Mouse (Mus musculus) kidney, postnatal 10 days (tissue): ENCODE measurements around the gene Pfn3.

Experiments
- DNase-seq: peaks from one replicate; pipeline ENCODE4 v3.0.0; 2021; ENCODE audit warnings: mixed read lengths

Gene Pfn3

DNA sequence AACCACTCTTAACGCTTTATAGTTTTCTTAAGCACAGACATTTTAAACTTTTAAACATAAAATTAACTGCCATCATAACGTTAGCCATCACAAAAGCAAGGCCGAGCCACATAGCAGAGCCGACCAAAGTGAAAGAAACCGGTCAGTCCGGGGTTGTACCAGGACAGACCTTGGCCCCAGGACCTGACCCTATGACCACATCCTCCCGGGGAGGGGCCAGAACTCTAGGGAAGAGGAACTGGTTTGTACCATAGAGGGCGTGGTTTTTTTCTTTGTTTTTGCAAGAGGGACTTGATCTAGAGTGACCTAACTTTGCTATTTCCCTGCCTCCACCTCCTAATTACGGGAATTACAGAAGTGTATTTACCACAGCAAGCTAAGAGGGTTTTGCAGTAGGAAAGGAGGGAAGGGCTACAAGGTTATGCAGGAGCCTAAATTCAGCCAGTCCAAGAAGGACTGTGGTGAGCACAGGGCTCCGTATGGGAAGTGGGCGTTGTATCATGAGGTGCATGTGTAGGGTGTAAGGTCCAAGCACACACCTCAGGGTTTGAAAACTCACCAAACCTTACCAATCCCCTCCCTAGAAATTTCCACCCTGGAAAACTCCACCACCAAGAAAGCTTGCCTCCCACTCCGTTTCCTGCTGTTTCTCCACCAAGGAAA is 14.3 kb upstream of the Pfn3 start:
- peak; percentile 71 for DNase-seq

DNA sequence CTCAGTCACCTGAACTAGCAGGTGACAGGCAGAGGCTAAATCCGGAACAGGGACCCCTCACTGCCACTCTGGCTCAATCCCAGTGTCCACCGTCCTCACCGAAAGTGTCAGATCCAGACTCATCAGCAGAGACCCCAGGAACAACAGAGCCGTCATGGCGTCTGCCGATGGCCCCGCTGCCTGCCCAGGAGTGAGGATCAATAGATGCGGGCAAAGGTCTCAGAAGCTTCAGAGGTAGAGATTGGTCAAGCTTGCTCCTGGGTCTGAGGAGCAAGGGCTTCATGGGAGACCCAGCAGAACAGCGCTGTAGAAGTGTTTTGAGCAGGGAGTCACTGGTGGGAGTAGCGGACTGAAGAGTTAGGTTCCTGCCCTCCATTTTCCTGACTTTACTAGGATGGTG is 11.6 kb upstream of the Pfn3 start, which contains the start of gene F12:
Gene F12 (minus strand): TSS at position 181 of the 400 bp plus-strand sequence.
- DNase-seq = peak; percentile 2

DNA sequence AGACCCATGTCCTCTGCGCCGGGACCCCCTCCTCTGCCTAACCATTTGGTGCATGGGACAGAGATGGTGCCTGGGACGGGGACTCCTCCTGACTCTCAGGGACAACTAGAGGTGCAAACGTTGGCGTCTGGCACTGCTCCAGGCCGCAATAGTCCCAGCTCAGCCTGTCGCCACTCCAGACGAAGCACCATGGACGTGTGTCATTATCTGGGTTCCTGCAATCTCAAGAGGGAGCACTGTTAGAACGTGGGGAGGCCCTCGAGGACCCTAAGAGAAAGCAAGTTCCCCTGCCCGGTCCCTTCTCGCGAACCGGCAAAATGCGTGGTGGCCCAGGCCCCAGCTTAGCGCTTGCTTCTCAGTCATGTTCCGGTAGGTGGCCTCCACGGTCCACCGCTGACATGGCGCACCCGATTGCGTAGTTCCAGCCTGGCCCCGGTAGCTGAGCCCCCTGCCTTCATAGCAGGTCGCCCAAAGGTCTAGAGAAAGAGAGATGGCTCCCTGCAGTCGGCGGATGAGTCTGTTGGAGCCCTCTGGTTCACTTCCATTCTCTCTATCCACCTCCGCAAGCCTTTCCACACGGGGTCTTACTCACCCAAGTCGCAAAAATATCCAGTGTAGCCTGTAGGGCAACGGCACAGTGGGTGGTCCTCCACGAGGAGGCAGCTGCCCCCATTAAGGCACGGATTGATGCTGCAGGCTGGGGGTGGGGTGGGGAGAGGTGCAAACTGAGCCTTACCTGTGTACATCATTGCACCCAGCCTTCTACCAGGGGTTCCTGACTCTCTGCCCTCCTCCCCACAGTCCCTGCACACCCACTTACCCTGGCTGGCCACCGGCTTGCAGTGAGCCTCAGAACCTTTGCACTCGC is 6.1 kb upstream of the Pfn3 start:
- DNase-seq = peak; percentile 82

GRCm38 (mm10) chr13:55420018-55420932 is 5.2 kb upstream of the Pfn3 start:
- DNase-seq = no peak

GRCm38 (mm10) chr13:55419142-55419541 is 4.1 kb upstream of the Pfn3 start:
- DNase-seq = peak; percentile 43

- peak; percentile 92 for DNase-seq
Measured at GRCm38 (mm10) chr13:55418004-55418403, 3.0 kb upstream of the Pfn3 start.

- DNase-seq = no peak
Measured at GRCm38 (mm10) chr13:55413333-55413732, 1.7 kb downstream of the Pfn3 start.

DNA sequence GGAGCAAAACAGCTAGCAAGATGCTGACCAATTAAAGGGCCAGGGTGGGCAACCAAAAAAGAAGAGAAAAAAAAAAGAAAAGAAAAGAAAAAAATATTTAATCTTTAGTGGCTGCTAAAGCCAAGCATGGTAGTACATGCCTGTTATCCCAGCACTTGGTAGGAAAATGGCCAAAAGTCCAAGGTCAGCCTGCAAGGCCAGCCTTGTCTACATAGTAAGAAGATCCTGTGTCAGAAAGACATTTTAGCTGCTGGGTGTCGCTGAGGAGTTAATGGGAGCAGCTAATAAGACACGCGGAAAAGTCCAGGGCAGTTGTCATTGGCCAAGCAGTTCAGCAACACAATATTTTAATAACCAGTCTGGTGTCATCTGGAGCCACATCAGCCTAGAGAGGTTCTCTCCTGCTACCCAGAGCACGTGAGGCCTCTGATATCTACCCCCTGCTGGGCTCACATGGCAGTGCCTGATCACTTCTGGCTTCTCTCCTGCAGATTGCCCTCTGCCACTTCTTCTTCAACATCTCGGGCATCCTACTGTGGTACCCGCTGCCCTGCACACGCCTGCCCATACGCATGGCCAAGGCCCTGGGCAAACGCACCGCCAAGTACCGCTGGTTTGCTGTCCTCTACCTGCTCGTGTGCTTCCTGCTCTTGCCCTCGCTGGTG is 2.3 kb downstream of the Pfn3 start:
- no peak for DNase-seq

DNA sequence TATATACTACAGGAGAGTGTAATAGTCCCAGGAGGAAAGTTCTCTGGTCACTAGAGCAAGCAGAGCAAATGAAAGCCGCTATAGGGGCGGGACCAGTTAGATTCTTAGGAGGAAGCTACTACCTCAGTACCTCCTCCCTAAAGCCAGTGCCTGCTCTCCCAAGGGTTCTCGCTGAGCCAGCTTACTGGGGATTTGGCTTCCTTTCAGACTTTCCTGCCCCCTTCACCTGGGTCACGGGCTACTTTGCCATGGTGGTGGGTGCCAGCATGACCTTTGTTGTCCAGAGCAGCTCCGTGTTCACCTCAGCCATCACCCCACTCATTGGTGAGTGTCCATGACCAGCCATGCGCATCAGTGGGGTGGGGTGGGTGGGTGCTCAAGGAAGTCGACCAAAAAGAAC is 3.2 kb downstream of the Pfn3 start:
- DNase-seq = no peak

- DNase-seq = no peak
Measured at GRCm38 (mm10) chr13:55408546-55409120, 6.4 kb downstream of the Pfn3 start.

GRCm38 (mm10) chr13:55407341-55407740 is 7.7 kb downstream of the Pfn3 start:
- no peak for DNase-seq

GRCm38 (mm10) chr13:55405783-55406390 is 9.1 kb downstream of the Pfn3 start:
- no peak for DNase-seq

- DNase-seq = peak; percentile 88
Measured at GRCm38 (mm10) chr13:55404853-55405782, 9.9 kb downstream of the Pfn3 start.

DNA sequence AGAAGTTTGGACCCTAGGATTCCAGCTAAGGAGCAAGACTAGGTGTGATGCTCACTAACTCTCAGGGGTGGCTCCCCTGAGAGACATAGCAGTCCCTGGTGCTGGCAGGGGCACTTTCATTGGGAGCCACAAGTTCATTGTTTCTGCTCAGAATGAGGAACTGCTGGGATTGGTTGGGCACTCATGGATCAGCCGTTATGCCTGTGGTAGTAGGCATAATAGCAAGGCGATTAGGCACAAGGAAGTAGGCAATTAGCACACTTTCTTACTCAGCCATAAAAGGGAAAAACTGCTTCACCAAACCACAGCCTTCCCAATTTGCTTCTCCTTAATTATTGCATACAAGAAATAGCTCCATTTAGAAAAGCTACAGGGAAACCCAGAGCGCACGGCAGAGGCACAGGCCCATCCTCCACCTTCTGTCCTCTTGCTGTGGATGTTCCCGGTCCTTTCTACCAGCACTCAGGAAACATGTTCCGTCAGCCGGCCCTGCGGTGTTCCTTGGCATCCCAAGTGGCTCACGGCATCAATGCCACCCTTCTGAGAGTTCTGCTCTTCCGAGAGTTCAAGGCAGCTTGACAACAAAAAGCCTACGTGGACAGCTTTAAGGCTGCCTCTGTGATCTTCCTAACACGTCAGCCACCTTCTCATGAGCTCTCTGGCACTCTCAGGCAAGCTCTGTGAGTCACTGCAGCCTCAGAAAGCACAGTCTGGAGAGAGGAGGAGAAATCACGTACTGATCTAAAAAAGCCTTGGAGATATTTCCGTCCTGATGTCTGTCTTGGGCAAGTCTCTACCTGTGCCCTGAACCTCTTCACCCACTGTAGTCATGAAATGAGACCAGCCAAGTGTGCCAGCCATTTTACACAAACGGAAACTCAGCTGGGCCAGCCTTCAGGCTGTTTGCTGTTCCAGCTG is 10.8 kb downstream of the Pfn3 start:
- DNase-seq = no peak

DNA sequence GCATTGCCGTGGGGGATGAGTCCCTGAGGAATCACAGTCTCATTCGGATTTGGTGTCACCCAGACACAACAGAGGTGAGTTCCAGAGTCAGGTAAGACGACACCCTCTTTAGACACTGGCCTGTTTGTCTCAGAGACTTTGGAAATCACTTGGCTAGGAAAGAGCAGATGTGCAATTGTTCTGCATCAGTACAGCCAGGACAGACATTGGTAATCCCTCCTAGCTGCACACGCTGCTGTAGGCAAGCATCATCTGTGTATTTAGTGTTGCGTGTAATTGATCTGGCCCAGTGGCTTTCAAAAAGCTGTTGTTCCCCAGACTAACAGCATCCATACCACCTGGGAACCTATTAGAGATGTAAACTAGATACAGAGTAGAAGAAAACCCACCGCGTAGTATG is 11.8 kb downstream of the Pfn3 start:
- DNase-seq = no peak

GRCm38 (mm10) chr13:55400039-55400346 is 15.0 kb downstream of the Pfn3 start:
- no peak for DNase-seq

DNA sequence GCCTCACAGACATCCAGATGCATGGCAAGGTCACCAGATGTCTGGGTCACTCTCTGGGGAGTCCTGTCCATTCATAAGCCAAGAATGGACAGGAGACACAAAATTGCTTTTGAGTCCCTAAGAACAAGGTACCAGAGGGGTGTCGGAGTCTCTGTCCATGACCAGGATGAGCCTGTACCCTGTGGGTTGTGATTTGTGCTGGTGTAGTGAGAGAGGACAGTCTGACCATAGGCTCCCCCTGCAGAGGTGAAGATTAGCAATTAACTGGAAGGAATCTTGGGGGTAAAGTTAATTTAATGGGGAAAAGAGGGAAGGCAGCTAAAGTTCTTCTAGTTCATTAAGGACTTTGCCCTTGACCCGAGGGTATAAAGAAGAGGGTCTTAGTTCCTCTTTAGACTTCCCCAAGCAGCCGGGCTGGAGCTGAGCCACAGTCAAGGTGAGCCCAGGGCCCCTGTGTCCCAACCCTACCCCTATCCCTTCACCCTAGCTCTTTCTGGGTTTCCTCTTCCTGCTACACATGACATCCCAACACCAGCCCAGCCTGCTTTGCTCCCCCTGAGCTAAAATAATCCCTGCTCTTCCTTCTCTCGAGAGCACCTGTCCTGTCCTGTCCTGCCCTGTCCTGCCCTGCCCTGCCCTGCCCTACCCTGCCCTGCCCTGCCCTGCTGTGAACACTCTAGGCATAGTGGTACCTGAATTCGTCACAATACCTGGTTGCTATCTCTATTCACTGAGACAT is 15.6 kb downstream of the Pfn3 start:
- DNase-seq = peak; percentile 62

DNA sequence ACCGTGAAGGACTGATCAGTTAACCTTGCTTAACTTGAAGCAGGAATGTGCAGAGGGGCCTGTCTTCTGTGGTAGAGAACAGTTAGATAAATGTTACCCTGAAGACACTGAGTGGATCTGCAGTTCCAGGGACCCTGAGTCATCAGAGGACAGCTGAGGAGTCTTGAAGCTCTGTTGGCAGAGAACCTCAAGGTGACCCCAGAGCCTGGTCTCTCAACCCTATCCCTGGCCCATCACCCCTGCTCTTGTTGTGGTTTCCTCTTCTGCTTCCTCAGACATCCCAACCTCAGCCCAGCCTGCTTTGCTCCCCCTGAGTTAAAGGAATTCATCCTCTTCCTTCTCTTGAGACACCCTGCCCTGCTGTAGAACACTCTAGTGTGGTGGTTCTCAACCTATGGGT is 16.9 kb downstream of the Pfn3 start, which contains the start of gene Slc34a1:
Gene Slc34a1 (plus strand): TSS at position 100 of the 400 bp plus-strand sequence.
- DNase-seq = no peak

DNA sequence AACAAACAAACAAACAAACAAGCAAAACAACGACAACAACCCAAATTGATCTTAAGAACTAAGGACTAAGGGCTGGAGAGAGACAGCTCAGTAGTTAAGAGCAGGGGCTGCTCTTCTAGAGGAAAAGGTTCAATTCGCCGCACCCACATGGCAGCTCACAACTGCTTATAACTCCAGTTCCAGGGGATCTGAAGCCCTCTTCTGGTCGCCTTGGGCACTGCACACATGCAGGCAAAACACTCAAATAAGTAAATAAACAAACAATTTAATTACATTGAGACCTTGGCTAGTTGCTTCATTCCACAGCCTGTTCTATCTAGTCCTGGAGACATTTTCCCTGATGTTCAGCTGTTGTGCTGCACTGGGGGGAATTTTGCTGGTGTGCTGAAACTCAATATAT is 22.1 kb downstream of the Pfn3 start:
- DNase-seq = no peak
